ENCODE assay signal across 26 mouse cellular contexts in the genomic region with DNA sequence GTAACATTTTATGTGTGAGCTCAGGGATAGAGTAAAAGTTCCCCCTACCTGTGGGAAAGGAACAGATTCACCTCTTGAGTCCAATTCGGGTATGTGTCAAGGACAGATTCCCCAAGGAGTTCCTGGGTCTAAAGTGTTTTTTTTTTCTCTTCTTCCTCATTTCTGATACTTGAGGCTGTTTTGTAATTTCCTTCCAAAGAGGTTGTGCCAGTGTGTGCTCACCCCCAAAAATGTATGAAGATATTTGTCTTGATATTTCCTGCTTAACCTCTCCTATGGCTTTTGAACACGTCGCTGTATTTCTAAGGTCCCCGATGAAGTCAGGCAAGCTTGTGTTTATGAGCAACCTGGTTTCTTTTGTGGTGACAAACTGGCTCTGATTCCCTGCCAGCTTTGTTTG. TPM values are rescaled to one million over a fixed set of nuclear protein-coding genes. Genes with fewer than 3 reads are reported as not detected.
DNase-seq lines count a peak whose midpoint lies in the region; ATAC-seq and TF ChIP-seq lines count a peak whose summit lies in the region.
"Had no signal": no experiment of that assay in that cellular context is flagged by ENCODE, and none has a peak within 500 bp of the region (broad histone marks: within the 10 kb centered on the region; RNA-seq: fewer than 3 reads in every experiment).

No protein-coding gene starts in this region.

- no peaks in the 10 kb centered on the region for H3K79me2 ChIP-seq in liver, adult 2 months (ENCODE audit: control insufficient read depth, insufficient read depth, low read length)

- no peaks in the 10 kb centered on the region for H3K36me3 ChIP-seq in liver, adult 2 months (ENCODE audit: control insufficient read depth, insufficient read depth, low read length)
- H3K36me3 ChIP-seq: embryonic facial prominence, embryonic 10.5 days; heart, embryonic 10.5 days; heart, embryonic 15.5 days; hindbrain, embryonic 13.5 days had no signal

- no peak overlapping the region for H3K9ac ChIP-seq in liver, adult 2 months (ENCODE audit: low read depth, low read length)
- H3K9ac ChIP-seq: forebrain, embryonic 13.5 days; heart, embryonic 15.5 days; hindbrain, embryonic 13.5 days had no signal

- 82% methylated on average over 4 of the region's 4 CpGs for WGBS in liver, adult 2 months

- peak; percentile 51 for ATAC-seq in megakaryocyte, adult 5-6 weeks (ENCODE audit: poor library complexity, severe bottlenecking)
- ATAC-seq: activated CD4-positive, CD25-positive, alpha-beta regulatory T cell, adult 4 months; forebrain, embryonic 13.5 days; hindbrain, postnatal 0 days; Patski had no signal

- no peak for TF ChIP-seq CTCF in liver, adult 2 months (IDR thresholded peaks at IDR 0.05; ENCODE audit: low read depth, low read length)

- H3K27me3 ChIP-seq in liver, adult 2 months (ENCODE audit: control insufficient read depth, insufficient read depth, low read length): no peaks in the 10 kb centered on the region
- H3K27me3 ChIP-seq: forebrain, embryonic 13.5 days; heart, embryonic 15.5 days; hindbrain, embryonic 13.5 days had no signal

- DNase-seq in liver, adult 2 months (ENCODE audit: extremely low read depth, low read depth, low spot score): peak; percentile 4
- no peak for DNase-seq in liver
- DNase-seq in 416B (ENCODE audit: low read depth): peak; percentile 38
- no peak for DNase-seq in cerebellum, adult 18-20 months
- no peak for DNase-seq in thymus, adult 18-20 months
- no peak for DNase-seq in embryo, embryonic 11 days
- DNase-seq: adrenal gland, postnatal 14 days; cerebellum, adult 11 months; cerebellum, adult 9-10 months; cerebellum, postnatal 25 days; gastrocnemius, adult 2 months; gastrocnemius, postnatal 25 days; heart, adult 18-20 months; heart, postnatal 14 days had no signal

- no peaks in the 10 kb centered on the region for H3K4me1 ChIP-seq in liver, adult 2 months (ENCODE audit: control insufficient read depth, insufficient read depth, low read length)
- no peaks in the 10 kb centered on the region for H3K4me1 ChIP-seq in brown adipose tissue, adult 24 weeks (ENCODE audit: control insufficient read depth, insufficient read depth, insufficient read length, low read length)
- H3K4me1 ChIP-seq: embryonic facial prominence, embryonic 10.5 days; forebrain, embryonic 13.5 days; heart, embryonic 15.5 days; hindbrain, embryonic 13.5 days had no signal

- no peak overlapping the region for H3K27ac ChIP-seq in liver, adult 2 months (replicated peaks; ENCODE audit: insufficient read depth, low read depth, low read length)
- peak overlapping the region; percentile 58; the same call in 1 of the 2 replicates for H3K27ac ChIP-seq in brown adipose tissue, adult 24 weeks (replicated peaks; ENCODE audit: low read depth, low read length)
- H3K27ac ChIP-seq: embryonic facial prominence, embryonic 10.5 days; forebrain, embryonic 13.5 days; gastrocnemius, adult 2 months; heart, embryonic 10.5 days; heart, embryonic 15.5 days; hindbrain, embryonic 13.5 days; hindbrain, postnatal 0 days had no signal

- no peak for TF ChIP-seq POLR2A in liver, adult 2 months (IDR thresholded peaks at IDR 0.05; ENCODE audit: extremely low read depth, insufficient read depth, low read length)

- H3K4me3 ChIP-seq in liver, adult 2 months (ENCODE audit: insufficient read depth, low read depth, low read length): no peak overlapping the region
- no peak overlapping the region for H3K4me3 ChIP-seq in brown adipose tissue, adult 24 weeks (ENCODE audit: insufficient read depth, low read depth, low read length)
- H3K4me3 ChIP-seq: embryonic facial prominence, embryonic 10.5 days; forebrain, embryonic 13.5 days; gastrocnemius, adult 2 months; heart, embryonic 10.5 days; heart, embryonic 15.5 days; hindbrain, embryonic 13.5 days had no signal

RNA-seq across cellular contexts. Expression of gene Prkcb, which starts 30.0 kb away (rescaled TPM):
- 3.7 and 5.6 TPM in 2 replicates for total RNA-seq in liver, adult 2 months (2014; rRNA removed)
- polyA plus RNA-seq in liver, adult 2 months (2012; rRNA removed): 1.5 and 2.5 TPM in 2 replicates
- polyA plus RNA-seq in brown adipose tissue, adult 24 weeks (2012; ENCODE audit: insufficient read depth, insufficient read length, missing spikeins): 3.8 and 7.3 TPM in 2 replicates
- total RNA-seq in megakaryocyte, adult 5-6 weeks (2015): 131 and 135 TPM in 2 replicates
- 85.9 and 96.3 TPM in 2 replicates for total RNA-seq in megakaryocyte, adult 5-6 weeks (2017)
- polyA plus RNA-seq: Patski had no signal

RNA-seq across cellular contexts. Expression of gene Chp2, which starts 39.2 kb away (rescaled TPM):
- 4.5 and 5.3 TPM in 2 replicates for total RNA-seq in liver, adult 2 months (2014; rRNA removed)
- 2.5 and 2.8 TPM in 2 replicates for polyA plus RNA-seq in liver, adult 2 months (2012; rRNA removed)
- 3.6 and 5.9 TPM in 2 replicates for polyA plus RNA-seq in brown adipose tissue, adult 24 weeks (2012; ENCODE audit: insufficient read depth, insufficient read length, missing spikeins)
- total RNA-seq in megakaryocyte, adult 5-6 weeks (2015): 0.27 TPM in 1 of 2 replicates, not detected in the other
- 0.18 and 0.94 TPM in 2 replicates for total RNA-seq in megakaryocyte, adult 5-6 weeks (2017)
- total RNA-seq: hematopoietic stem cell, adult 5-6 weeks had no signal
- polyA plus RNA-seq: activated CD4-positive, CD25-positive, alpha-beta regulatory T cell, adult 4 months; C2C12; embryonic facial prominence, embryonic 10.5 days; Patski had no signal

Comparison
In these comparisons a context has a peak if more than half of its experiments do, and no peak if none do; other contexts are left out.
1. DNase-seq: peak in liver, adult 2 months (single experiment) and 416B (single experiment); none in liver (single experiment), cerebellum, adult 18-20 months (0 of 2), thymus, adult 18-20 months (0 of 2) and embryo, embryonic 11 days (single experiment).
2. RNA of gene Prkcb, which starts 30.0 kb away (total RNA-seq): 85.9 to 135 TPM in megakaryocyte, adult 5-6 weeks; 3.7 to 5.6 TPM in liver, adult 2 months; every median in the first group is over 10 times any median in the second.